ENCODE assay signal across 19 mouse cellular contexts in the genomic region with DNA sequence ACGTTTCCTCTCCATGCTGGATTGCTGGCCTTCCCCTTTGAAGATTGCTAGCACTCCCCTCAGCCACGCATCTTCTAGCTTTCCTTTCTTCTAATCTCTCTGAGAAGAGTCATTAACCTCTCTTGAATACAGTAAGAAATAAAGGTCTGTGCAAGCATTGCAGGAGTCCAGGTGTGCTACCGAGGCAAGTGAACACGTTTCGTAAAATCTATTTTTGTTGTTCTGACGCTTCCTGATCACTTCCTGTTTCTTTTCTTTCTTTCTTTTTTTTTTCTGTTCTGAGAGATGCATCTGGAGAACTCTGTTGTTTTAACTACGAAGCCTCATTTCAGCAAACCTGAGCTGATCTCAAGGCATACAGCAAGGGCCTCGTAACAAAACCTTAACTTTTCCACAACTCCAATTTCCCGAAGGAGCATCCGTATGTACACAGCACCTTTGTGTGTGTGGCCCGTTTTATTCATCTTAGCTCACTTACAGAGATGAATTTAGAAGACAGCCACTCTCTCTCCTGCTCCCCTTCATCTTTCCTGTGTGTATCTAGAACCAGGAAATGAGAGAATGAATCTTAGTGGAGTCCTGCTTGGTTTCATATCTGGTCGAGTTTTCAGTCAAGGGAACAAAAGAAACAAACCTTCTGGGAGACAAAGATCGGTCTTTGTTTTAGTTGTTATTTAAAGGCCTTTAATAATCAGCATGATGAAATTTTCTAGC.
DNase-seq lines count a peak whose midpoint lies in the region; ATAC-seq lines count a peak whose summit lies in the region.
"Had no signal": no experiment of that assay in that cellular context is flagged by ENCODE, and none has a peak within 500 bp of the region (broad histone marks: within the 10 kb centered on the region; RNA-seq: fewer than 3 reads in every experiment).

No protein-coding gene starts in this region.

- ATAC-seq in megakaryocyte, adult 5-6 weeks (ENCODE audit: poor library complexity, severe bottlenecking), result no peak
- ATAC-seq in megakaryocyte-erythroid progenitor cell, adult 5-6 weeks (replicated peaks; ENCODE audit: low FRiP score, low TSS enrichment, poor library complexity, severe bottlenecking), result no peak
- ATAC-seq: intestine, postnatal 0 days; liver, embryonic 12.5 days had no signal

- peak; percentile 74 for DNase-seq in induced T-regulatory cell, adult 2 months (ENCODE audit: low read depth)
- DNase-seq in thymus, postnatal 0 days (ENCODE audit: low spot score), result peak; percentile 58
- DNase-seq in testis, postnatal 14 days (ENCODE audit: low spot score), result no peak
- DNase-seq in spleen, postnatal 10 days (ENCODE audit: low spot score in 2 of 2), result no peak
- DNase-seq: adrenal gland, adult 8-10 months; cerebellum, adult 18-20 months; heart, adult 11 months; kidney, postnatal 14 days; lung, postnatal 14 days; retina, postnatal 1 day; right cerebral cortex, postnatal 4 days had no signal

- H3K36me3 ChIP-seq in megakaryocyte, embryonic 14.5 days (replicated peaks; ENCODE audit: low read length), result no peaks in the 10 kb centered on the region
- H3K36me3 ChIP-seq: embryonic facial prominence, embryonic 12.5 days; hindbrain, embryonic 12.5 days; liver, embryonic 12.5 days; midbrain, embryonic 12.5 days had no signal

- peaks cover 40% of the 10 kb centered on the region for H3K4me1 ChIP-seq in megakaryocyte, embryonic 14.5 days
- H3K4me1 ChIP-seq: embryonic facial prominence, embryonic 12.5 days; liver, embryonic 12.5 days had no signal

- peak overlapping the region; percentile 0 for H3K4me3 ChIP-seq in megakaryocyte, embryonic 14.5 days (replicated peaks)
- H3K4me3 ChIP-seq: embryonic facial prominence, embryonic 12.5 days; hindbrain, embryonic 12.5 days; liver, embryonic 12.5 days; midbrain, embryonic 12.5 days had no signal

- H3K9me3 ChIP-seq in megakaryocyte, embryonic 14.5 days, result peaks cover 4% of the 10 kb centered on the region; the same call in 1 of the 2 replicates
- H3K9me3 ChIP-seq: embryonic facial prominence, embryonic 12.5 days; hindbrain, embryonic 12.5 days; liver, embryonic 12.5 days; midbrain, embryonic 12.5 days had no signal

- H3K27me3 ChIP-seq in megakaryocyte, embryonic 14.5 days (replicated peaks), result no peaks in the 10 kb centered on the region
- H3K27me3 ChIP-seq: embryonic facial prominence, embryonic 12.5 days; hindbrain, embryonic 12.5 days; liver, embryonic 12.5 days had no signal

Comparison
In these comparisons a context has a peak if more than half of its experiments do, and no peak if none do; other contexts are left out.
1. DNase-seq: peak in induced T-regulatory cell, adult 2 months (single experiment) and thymus, postnatal 0 days (single experiment); none in testis, postnatal 14 days (single experiment) and spleen, postnatal 10 days (0 of 2).